Mouse (Mus musculus): ENCODE measurements at regions not wholly inside any gene's neighbourhood (a gene's known extent, or its start where the extent isn't known, plus 50 kb on each side); places are given as distances from the start of the nearest gene placed in this dataset.

- dilution Hi-C loops (cut with MboI; ENCODE audit: extremely low pct_ligation_motif_present, extremely low pct_unique_long_range_greater_than_20kb, low sequenced_read_pairs) = no loop called here
- Histone ChIP-seq H3K36me3 (replicated peaks in 1 of 2; ENCODE audit: control insufficient read depth in 1 of 2, insufficient read depth in 1 of 2, low read length in 1 of 2) (no peaks in the 10 kb centered on the region), H3K27ac (ENCODE audit: insufficient read depth, low read depth) (no peak overlapping the region), H3K9ac (ENCODE audit: insufficient read depth, low read depth) (no peak overlapping the region), H3K4me3 (replicated peaks in 1 of 3; ENCODE audit: low read depth in 2 of 3, low read length in 2 of 3, poor library complexity in 1 of 3) (no peak overlapping the region), H3K4me2 (ENCODE audit: insufficient read depth, low read depth, poor library complexity, severe bottlenecking) (no peak overlapping the region), H3K4me1 (ENCODE audit: control insufficient read depth in 1 of 2, insufficient read depth in 2 of 2) (no peaks in the 10 kb centered on the region), H3K27me3 (replicated peaks) (no peaks in the 10 kb centered on the region), H3K9me3 (replicated peaks; ENCODE audit: low read length) (peaks cover 46% of the 10 kb centered on the region), H3K79me2 (replicated peaks; ENCODE audit: control insufficient read depth, extremely low read depth, insufficient read depth, poor library complexity, severe bottlenecking) (no peaks in the 10 kb centered on the region)
- TF ChIP-seq CTCF (conservative IDR thresholded peaks at IDR 0.05 in 1 of 2, IDR thresholded peaks at IDR 0.05 in 1 of 2; ENCODE audit: low read depth in 2 of 2, low read length in 2 of 2) = no peak
- no peak for TF ChIP-seq ELF1 (IDR thresholded peaks at IDR 0.05; ENCODE audit: low read depth, low read length)
- TF ChIP-seq USF1 (IDR thresholded peaks at IDR 0.05; ENCODE audit: low read depth, low read length) = no peak
- no peak for DNase-seq (ENCODE audit: extremely low read depth)
- in situ Hi-C loops (cut with MboI; ENCODE audit: low pct_ligation_motif_present, low pct_unique_long_range_greater_than_20kb, low sequenced_read_pairs) = no loop called here
These were observed 618.0 kb downstream of the Ntrk3 start for GRCm38 (mm10) chr7:78119809-78120208.

GRCm38 (mm10) chr7:78111291-78111690 is 626.5 kb downstream of the Ntrk3 start:
- dilution Hi-C loops (cut with MboI; ENCODE audit: extremely low pct_ligation_motif_present, extremely low pct_unique_long_range_greater_than_20kb, low sequenced_read_pairs) (no loop called here), in situ Hi-C loops (cut with MboI; ENCODE audit: low pct_ligation_motif_present, low pct_unique_long_range_greater_than_20kb, low sequenced_read_pairs) (no loop called here)
- Histone ChIP-seq H3K27ac (ENCODE audit: insufficient read depth, low read depth) (no peak overlapping the region), H3K4me3 (replicated peaks in 1 of 3; ENCODE audit: low read depth in 2 of 3, low read length in 2 of 3, poor library complexity in 1 of 3) (no peak overlapping the region), H3K4me1 (ENCODE audit: control insufficient read depth in 1 of 2, insufficient read depth in 2 of 2) (no peaks in the 10 kb centered on the region), H3K9me3 (replicated peaks; ENCODE audit: low read length) (peaks cover 43% of the 10 kb centered on the region), H3K36me3 (replicated peaks in 1 of 2; ENCODE audit: control insufficient read depth in 1 of 2, insufficient read depth in 1 of 2, low read length in 1 of 2) (no peaks in the 10 kb centered on the region), H3K79me2 (replicated peaks; ENCODE audit: control insufficient read depth, extremely low read depth, insufficient read depth, poor library complexity, severe bottlenecking) (no peaks in the 10 kb centered on the region), H3K9ac (ENCODE audit: insufficient read depth, low read depth) (no peak overlapping the region), H3K27me3 (replicated peaks) (no peaks in the 10 kb centered on the region), H3K4me2 (ENCODE audit: insufficient read depth, low read depth, poor library complexity, severe bottlenecking) (no peak overlapping the region)
- no peak for DNase-seq (ENCODE audit: extremely low read depth)
- TF ChIP-seq HCFC1 (IDR thresholded peaks at IDR 0.05; ENCODE audit: low read depth, low read length) = no peak
- TF ChIP-seq ZMIZ1 (IDR thresholded peaks at IDR 0.05; ENCODE audit: low read depth, low read length) = no peak
- no peak for TF ChIP-seq BHLHE40 (IDR thresholded peaks at IDR 0.05; ENCODE audit: low read depth, low read length)
- TF ChIP-seq CHD2 (IDR thresholded peaks at IDR 0.05; ENCODE audit: low read length) = no peak
- no peak for TF ChIP-seq USF2 (conservative IDR thresholded peaks at IDR 0.05; ENCODE audit: low read depth, low read length)
- TF ChIP-seq NRF1 (IDR thresholded peaks at IDR 0.05; ENCODE audit: low read depth, low read length) = no peak
- no peak for TF ChIP-seq RAD21 (IDR thresholded peaks at IDR 0.05; ENCODE audit: low read depth, low read length)
- TF ChIP-seq JUN (IDR thresholded peaks at IDR 0.05; ENCODE audit: insufficient read depth, low read depth, low read length) = no peak

- TF ChIP-seq CTCF (conservative IDR thresholded peaks at IDR 0.05 in 1 of 2, IDR thresholded peaks at IDR 0.05 in 1 of 2; ENCODE audit: low read depth in 2 of 2, low read length in 2 of 2) (no peak), ZKSCAN1 (IDR thresholded peaks at IDR 0.05; ENCODE audit: borderline replicate concordance, low read depth, low read length) (no peak), TCF12 (IDR thresholded peaks at IDR 0.05; ENCODE audit: low read depth, low read length) (no peak)
- H3K79me2 ChIP-seq (replicated peaks; ENCODE audit: control insufficient read depth, extremely low read depth, insufficient read depth, poor library complexity, severe bottlenecking) = no peaks in the 10 kb centered on the region
- no peaks in the 10 kb centered on the region for H3K4me1 ChIP-seq (ENCODE audit: control insufficient read depth in 1 of 2, insufficient read depth in 2 of 2)
- H3K4me3 ChIP-seq (replicated peaks in 1 of 3; ENCODE audit: low read depth in 2 of 3, low read length in 2 of 3, poor library complexity in 1 of 3) = no peak overlapping the region
- H3K9ac ChIP-seq (ENCODE audit: insufficient read depth, low read depth) = no peak overlapping the region
- H3K4me2 ChIP-seq (ENCODE audit: insufficient read depth, low read depth, poor library complexity, severe bottlenecking) = no peak overlapping the region
- in situ Hi-C loops (cut with MboI; ENCODE audit: low pct_ligation_motif_present, low pct_unique_long_range_greater_than_20kb, low sequenced_read_pairs) = no loop called here
- dilution Hi-C loops (cut with MboI; ENCODE audit: extremely low pct_ligation_motif_present, extremely low pct_unique_long_range_greater_than_20kb, low sequenced_read_pairs) = no loop called here
- no peak overlapping the region for H3K27ac ChIP-seq (ENCODE audit: insufficient read depth, low read depth)
- DNase-seq (ENCODE audit: extremely low read depth) = no peak
- no peaks in the 10 kb centered on the region for H3K36me3 ChIP-seq (replicated peaks in 1 of 2; ENCODE audit: control insufficient read depth in 1 of 2, insufficient read depth in 1 of 2, low read length in 1 of 2)
- peaks cover 62% of the 10 kb centered on the region for H3K9me3 ChIP-seq (replicated peaks; ENCODE audit: low read length)
- H3K27me3 ChIP-seq (replicated peaks) = no peaks in the 10 kb centered on the region
These were observed 634.1 kb downstream of the Ntrk3 start for GRCm38 (mm10) chr7:78103536-78104279.
